Comparison of ENCODE assay signal across 13 mouse cellular contexts in genomic region chr5:96221298-96221697, GRCm38 (mm10). TPM values are rescaled to one million over a fixed set of nuclear protein-coding genes. Genes with fewer than 3 reads are reported as not detected.
DNase-seq lines count a peak whose midpoint lies in the region; ATAC-seq lines count a peak whose summit lies in the region.
"Had no signal": no experiment of that assay in that cellular context is flagged by ENCODE, and none has a peak within 500 bp of the region (broad histone marks: within the 10 kb centered on the region; RNA-seq: fewer than 3 reads in every experiment).

No protein-coding gene starts in this region.

- no peak overlapping the region for H3K4me2 ChIP-seq in hindbrain, embryonic 16.5 days (ENCODE audit: low read length)
- no peak overlapping the region for H3K4me2 ChIP-seq in hindbrain, embryonic 11.5 days (replicated peaks; ENCODE audit: low read depth, low read length)
- H3K4me2 ChIP-seq: embryonic facial prominence, embryonic 13.5 days; limb, embryonic 13.5 days; neural tube, embryonic 12.5 days had no signal

- ATAC-seq in hindbrain, embryonic 16.5 days = 0 out of 2 replicates have a peak, but pooled peaks have one; percentile 20
- ATAC-seq in hindbrain, embryonic 11.5 days (ENCODE audit: low FRiP score) = no peak
- ATAC-seq in granulocyte monocyte progenitor cell, adult 5-6 weeks (replicated peaks; ENCODE audit: poor library complexity, severe bottlenecking) = peak; percentile 44
- peak; percentile 55 for ATAC-seq in megakaryocyte progenitor cell, adult 5-6 weeks (replicated peaks; ENCODE audit: poor library complexity)
- no peak for ATAC-seq in frontal cortex, adult (ENCODE audit: low TSS enrichment)
- ATAC-seq: forebrain, embryonic 14.5 days had no signal

- 88% methylated on average over 1 of the region's 1 CpGs for WGBS in hindbrain, embryonic 16.5 days
- WGBS in hindbrain, embryonic 11.5 days = 94% methylated on average over 1 of the region's 1 CpGs

- no peaks in the 10 kb centered on the region for H3K27me3 ChIP-seq in hindbrain, embryonic 16.5 days (replicated peaks; ENCODE audit: control insufficient read depth, insufficient read depth, low read length)
- H3K27me3 ChIP-seq in hindbrain, embryonic 11.5 days (ENCODE audit: control insufficient read depth, insufficient read depth, low read length) = no peaks in the 10 kb centered on the region
- H3K27me3 ChIP-seq: embryonic facial prominence, embryonic 13.5 days; limb, embryonic 13.5 days; neural tube, embryonic 12.5 days had no signal

- no peak overlapping the region for H3K9ac ChIP-seq in hindbrain, embryonic 16.5 days (ENCODE audit: low read depth, low read length)
- H3K9ac ChIP-seq in hindbrain, embryonic 11.5 days (ENCODE audit: low read depth, low read length) = no peak overlapping the region
- H3K9ac ChIP-seq: embryonic facial prominence, embryonic 13.5 days; limb, embryonic 13.5 days; neural tube, embryonic 12.5 days had no signal

- H3K4me3 ChIP-seq in hindbrain, embryonic 16.5 days (ENCODE audit: low read length) = no peak overlapping the region
- H3K4me3 ChIP-seq in hindbrain, embryonic 11.5 days (ENCODE audit: low read depth, low read length) = no peak overlapping the region
- H3K4me3 ChIP-seq: embryonic facial prominence, embryonic 13.5 days; limb, embryonic 13.5 days; neural tube, embryonic 12.5 days had no signal

- H3K9me3 ChIP-seq in hindbrain, embryonic 16.5 days (ENCODE audit: control insufficient read depth, low read length) = no peaks in the 10 kb centered on the region
- H3K9me3 ChIP-seq in hindbrain, embryonic 11.5 days (ENCODE audit: control insufficient read depth, low read length) = no peaks in the 10 kb centered on the region
- H3K9me3 ChIP-seq: embryonic facial prominence, embryonic 13.5 days; limb, embryonic 13.5 days; neural tube, embryonic 12.5 days had no signal

- H3K4me1 ChIP-seq in hindbrain, embryonic 16.5 days (ENCODE audit: control insufficient read depth, insufficient read depth, low read depth, low read length) = 0 out of 2 replicates have a peak, but pooled peaks cover 2% of the 10 kb centered on the region
- H3K4me1 ChIP-seq in hindbrain, embryonic 11.5 days (replicated peaks; ENCODE audit: control insufficient read depth, insufficient read depth, low read length) = no peaks in the 10 kb centered on the region
- H3K4me1 ChIP-seq: limb, embryonic 13.5 days had no signal

- no peak for DNase-seq in hindbrain, embryonic 11.5 days (ENCODE audit: low spot score)
- peak; percentile 26 for DNase-seq in CD4-positive helper T cell, adult 2 months (ENCODE audit: low read depth, low spot score)
- DNase-seq in ovary, postnatal 14 days (ENCODE audit: low spot score) = no peak
- DNase-seq in spleen, postnatal 36 days (ENCODE audit: low spot score in 2 of 2) = no peak
- DNase-seq: gastrocnemius, postnatal 36 days had no signal

- H3K27ac ChIP-seq in hindbrain, embryonic 16.5 days (ENCODE audit: low read depth, low read length) = no peak overlapping the region
- no peak overlapping the region for H3K27ac ChIP-seq in hindbrain, embryonic 11.5 days (ENCODE audit: low read depth, low read length)
- H3K27ac ChIP-seq: embryonic facial prominence, embryonic 13.5 days; limb, embryonic 13.5 days; neural tube, embryonic 12.5 days had no signal

- peaks cover 2% of the 10 kb centered on the region; the same call in 1 of the 2 replicates for H3K36me3 ChIP-seq in hindbrain, embryonic 16.5 days (ENCODE audit: control insufficient read depth, insufficient read depth, low read length)
- H3K36me3 ChIP-seq in hindbrain, embryonic 11.5 days (ENCODE audit: control insufficient read depth, insufficient read depth, low read length) = no peaks in the 10 kb centered on the region
- H3K36me3 ChIP-seq: neural tube, embryonic 12.5 days had no signal

RNA-seq across cellular contexts. Expression of gene Mrpl1, which starts 12.0 kb away (rescaled TPM):
- polyA plus RNA-seq in hindbrain, embryonic 16.5 days (2015; fragmentation: Nextera tagmentation; extraction: Ambion mirVana) = 14.2 and 16.3 TPM in 2 replicates
- polyA plus RNA-seq in hindbrain, embryonic 11.5 days (2014; fragmentation: Nextera tagmentation; extraction: Ambion mirVana) = 21.3 and 25.7 TPM in 2 replicates
- total RNA-seq in granulocyte monocyte progenitor cell, adult 5-6 weeks (2014; fragmentation: Nextera tagmentation) = 22.2 and 22.6 TPM in 2 replicates
- total RNA-seq in granulocyte monocyte progenitor cell, adult 5-6 weeks (2017) = 51.1 and 57.3 TPM in 2 replicates
- 34.5 and 41.4 TPM in 2 replicates for total RNA-seq in megakaryocyte progenitor cell, adult 5-6 weeks (2015)
- 48.3 and 69.1 TPM in 2 replicates for total RNA-seq in megakaryocyte progenitor cell, adult 5-6 weeks (2017)

RNA-seq across cellular contexts. Expression of gene Cnot6l, which starts 57.3 kb away (rescaled TPM):
- 11.8 and 12.4 TPM in 2 replicates for polyA plus RNA-seq in hindbrain, embryonic 16.5 days (2015; fragmentation: Nextera tagmentation; extraction: Ambion mirVana)
- polyA plus RNA-seq in hindbrain, embryonic 11.5 days (2014; fragmentation: Nextera tagmentation; extraction: Ambion mirVana) = 9.6 and 15.1 TPM in 2 replicates
- 77.2 and 102 TPM in 2 replicates for total RNA-seq in granulocyte monocyte progenitor cell, adult 5-6 weeks (2014; fragmentation: Nextera tagmentation)
- total RNA-seq in granulocyte monocyte progenitor cell, adult 5-6 weeks (2017) = 60.2 and 77.5 TPM in 2 replicates
- 98.5 and 108 TPM in 2 replicates for total RNA-seq in megakaryocyte progenitor cell, adult 5-6 weeks (2015)
- total RNA-seq in megakaryocyte progenitor cell, adult 5-6 weeks (2017) = 43.9 and 67.9 TPM in 2 replicates

Comparison
In these comparisons a context has a peak if more than half of its experiments do, and no peak if none do; other contexts are left out.
1. ATAC-seq: peak in hindbrain, embryonic 16.5 days (single experiment), granulocyte monocyte progenitor cell, adult 5-6 weeks (single experiment) and megakaryocyte progenitor cell, adult 5-6 weeks (single experiment); none in hindbrain, embryonic 11.5 days (single experiment) and frontal cortex, adult (single experiment).